Mouse (Mus musculus) adrenal gland, adult 10 weeks (tissue): ENCODE data around the gene Shpk. TPM values are rescaled to one million over a fixed set of nuclear protein-coding genes. Genes with fewer than 3 reads are reported as not detected.

Experiments
- polyA plus RNA-seq: library from polyadenylated mRNA; stranded (reverse); fragments of 350-450 nt; fragmentation: Illumina TruSeq; extraction: RNeasy Lipid Tissue Mini Kit (QIAGEN cat#74804); gene quantifications from one replicate; pipeline ENCODE4 v1.2.3, GENCODE M21; 2014; ENCODE audit warnings: low read depth, low replicate concordance

Shpk gene
- polyA plus RNA-seq: 4.0 TPM

DNA sequence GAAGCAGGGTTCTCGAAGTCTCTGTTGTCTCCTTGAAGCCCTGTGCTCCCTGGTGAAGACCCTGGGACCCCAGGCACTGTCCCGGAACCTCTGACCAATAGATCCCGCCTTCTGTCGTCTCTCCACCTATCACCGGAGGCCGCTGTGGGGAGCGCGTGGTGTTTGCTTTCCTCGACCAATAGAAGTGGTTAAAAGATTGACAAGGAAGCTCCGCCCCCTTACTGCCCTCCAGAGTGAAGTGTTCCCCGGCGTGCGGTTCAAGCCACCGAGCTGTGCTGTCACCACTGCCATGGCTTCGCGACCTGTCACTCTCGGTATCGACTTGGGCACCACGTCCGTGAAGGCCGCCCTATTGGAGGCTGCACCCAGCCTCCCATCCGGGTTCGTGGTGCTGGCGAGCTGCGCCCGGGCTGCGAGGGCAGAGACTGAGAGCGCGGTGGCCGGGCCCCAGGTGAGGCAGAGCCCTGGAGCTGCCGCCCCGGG is at the start of gene Shpk:
Gene Shpk, plus strand, starts transcription at position 231 of the 483 bp plus-strand sequence.

DNA sequence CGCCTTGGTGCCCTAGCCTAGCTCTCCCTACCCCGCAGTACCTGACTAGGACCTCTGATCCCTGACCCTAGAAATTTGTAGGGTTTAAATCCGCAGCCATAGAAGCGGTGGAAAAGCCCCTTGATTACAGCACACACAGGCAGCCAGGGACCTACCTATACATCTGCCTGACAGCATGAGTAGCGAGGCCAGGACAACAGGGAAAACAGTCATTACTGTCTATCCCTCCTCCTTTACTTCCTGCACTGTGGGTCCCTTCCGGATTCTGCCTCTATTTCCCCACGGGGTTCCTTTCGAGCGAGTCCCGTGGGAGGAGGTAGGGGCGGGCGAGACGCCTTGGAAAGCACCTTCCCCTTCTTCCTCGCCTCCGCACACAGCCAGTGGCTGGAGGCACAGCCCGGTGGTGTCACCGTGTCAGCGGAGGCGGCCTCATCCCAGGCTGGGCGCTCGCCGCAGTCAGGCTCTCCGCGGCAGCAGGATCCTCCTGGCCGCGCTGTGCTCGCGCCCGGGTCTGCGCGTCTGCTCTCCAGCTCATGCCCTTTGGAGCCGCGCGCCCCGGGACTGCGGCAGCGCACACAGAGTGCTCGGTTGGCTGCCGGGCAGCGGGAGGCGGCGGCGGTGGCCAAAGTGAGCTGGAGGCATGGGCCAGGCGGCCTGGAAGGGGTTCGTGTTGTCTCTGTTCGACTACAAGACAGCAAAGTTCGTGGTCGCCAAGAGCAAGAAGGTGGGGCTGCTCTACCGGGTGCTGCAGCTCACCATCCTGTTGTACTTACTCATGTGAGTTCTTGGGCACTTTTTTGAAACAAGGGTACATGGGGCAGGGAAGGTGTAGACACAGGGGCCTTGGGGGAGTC is 39.1 kb upstream of the Shpk start, which contains the start of gene P2rx5:
Gene P2rx5, plus strand, starts transcription at position 465 of the 854 bp plus-strand sequence.

DNA sequence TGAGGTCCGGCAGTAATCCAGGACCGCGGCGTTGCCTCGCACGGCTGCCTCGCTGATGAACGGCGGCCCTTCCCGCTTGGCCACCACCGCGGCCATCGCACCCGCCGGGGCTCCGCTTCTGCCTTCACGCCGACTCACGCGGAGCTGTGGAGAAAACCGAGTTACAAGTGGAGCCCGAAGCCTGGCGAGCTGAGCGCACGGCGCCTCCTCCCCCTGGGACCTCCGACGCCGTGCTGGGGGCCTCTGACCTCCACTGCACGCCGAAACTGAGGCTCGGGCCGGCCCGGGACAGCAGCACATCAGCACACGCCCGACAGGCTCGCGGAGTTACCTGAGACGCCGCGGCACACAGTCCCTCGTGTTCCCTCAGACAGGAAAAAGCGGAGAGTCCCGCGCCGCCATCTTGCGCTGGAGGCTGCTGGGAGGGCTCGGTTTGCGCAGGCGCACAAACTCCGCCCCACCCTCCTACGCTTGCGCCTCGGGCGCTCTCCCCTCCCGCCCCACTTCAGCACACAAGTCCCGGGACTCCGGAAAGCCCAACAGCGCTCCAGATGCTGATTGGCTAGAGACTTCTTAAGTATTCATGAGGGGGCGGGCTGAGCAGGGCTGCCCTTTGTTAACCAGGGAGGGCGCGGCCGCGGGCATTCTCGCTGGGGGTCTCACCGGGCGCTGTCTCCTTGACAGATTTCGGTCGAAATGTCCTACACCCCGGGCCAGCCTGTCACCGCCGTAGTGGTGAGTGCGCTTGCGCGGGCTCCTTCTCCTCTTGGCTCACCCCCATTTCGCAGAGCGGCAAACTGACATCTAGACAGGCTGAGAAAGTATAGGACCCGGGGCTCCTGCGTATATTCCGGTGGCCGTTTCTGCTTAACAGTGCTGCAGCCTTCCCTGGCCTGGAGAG is 22.4 kb upstream of the Shpk start, which contains the start of the genes Emc6 and Tax1bp3:
Gene Emc6, minus strand, starts transcription at position 430 of the 901 bp plus-strand sequence.
Gene Tax1bp3, plus strand, starts transcription at position 476 of the 901 bp plus-strand sequence.

DNA sequence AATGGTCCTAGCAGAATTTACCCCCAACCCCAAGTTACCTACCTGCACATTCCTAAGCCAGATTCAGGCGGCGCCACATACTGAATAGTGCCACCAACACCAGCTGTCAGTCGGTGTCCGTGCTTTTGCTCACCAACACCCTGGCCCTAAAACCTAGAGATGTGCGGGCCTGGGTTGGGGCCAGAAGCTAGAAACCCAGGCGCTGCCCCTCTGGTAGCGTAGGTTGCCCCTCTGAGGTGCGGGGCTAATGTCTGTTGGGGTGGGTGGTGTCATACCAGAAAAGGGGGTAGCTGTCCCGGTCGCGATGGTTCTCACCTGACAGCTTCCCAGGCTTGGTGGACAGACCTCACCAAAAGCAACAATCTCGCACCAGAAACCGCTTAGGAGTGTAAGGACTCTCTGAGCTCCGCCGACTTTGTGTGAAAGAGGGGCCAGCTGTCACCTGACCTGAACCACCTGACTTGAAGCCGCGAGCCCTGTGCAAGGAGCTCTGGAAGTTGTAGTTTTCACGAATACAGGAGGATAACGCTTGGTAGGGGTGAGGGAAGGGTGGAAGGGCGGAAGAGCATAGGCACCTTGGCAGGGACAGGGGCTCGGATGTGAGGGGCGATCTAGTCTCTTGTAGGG is 544 bp upstream of the Shpk start, which contains the start of gene Ctns:
Gene Ctns, minus strand, starts transcription at position 440 of the 627 bp plus-strand sequence.

DNA sequence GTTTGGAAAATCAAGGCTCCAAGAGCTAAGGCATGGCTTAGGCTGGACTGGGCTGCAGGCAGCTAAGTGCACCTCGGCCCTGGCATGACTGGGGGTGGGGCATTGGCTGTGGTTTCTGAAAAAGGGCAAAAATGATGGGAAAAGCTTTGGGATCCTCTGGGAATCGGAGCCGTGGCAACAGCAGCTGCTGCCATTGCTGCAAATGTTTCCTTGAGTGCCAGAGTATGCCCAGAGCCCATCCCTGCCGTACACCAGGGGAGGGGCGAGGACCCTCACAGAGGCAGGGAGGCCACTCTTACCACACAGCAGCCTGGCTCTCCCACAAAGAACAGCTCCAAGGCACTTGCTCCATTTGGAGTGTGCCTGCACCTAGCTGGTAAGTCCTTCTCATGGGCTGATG is 34.7 kb downstream of the Shpk start, which contains the start of gene Trpv1:
Gene Trpv1, plus strand, starts transcription at position 301 of the 400 bp plus-strand sequence.

DNA sequence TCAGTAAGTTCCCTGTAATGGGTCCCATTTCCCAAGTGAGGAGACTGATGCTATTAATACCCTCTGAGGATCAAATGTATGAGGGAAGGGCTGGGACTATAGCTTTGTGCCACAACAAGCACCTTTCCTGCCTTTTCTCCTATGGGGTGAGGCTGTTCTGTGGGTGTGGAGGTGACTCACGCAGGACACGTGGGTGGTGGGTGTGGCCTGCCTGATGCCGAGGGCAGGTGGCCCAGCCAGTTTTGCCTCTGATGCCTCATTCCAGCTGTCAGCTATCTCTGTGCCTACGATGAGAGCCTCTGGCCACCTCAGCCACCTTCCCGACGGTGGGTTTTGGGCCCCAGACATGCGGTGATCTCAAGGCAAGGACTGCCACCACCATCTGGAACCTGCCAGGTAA is 68.0 kb downstream of the Shpk start, which contains the start of gene Trpv3:
Gene Trpv3, plus strand, starts transcription at position 122 of the 400 bp plus-strand sequence.

Other genes with a start within 250 kb of the Shpk start
- gene Atp2a3, start 238.3 kb upstream of the Shpk start, polyA plus RNA-seq: 4.1 TPM
- gene P2rx1, start 200.4 kb upstream of the Shpk start, polyA plus RNA-seq: not detected
- gene Camkk1, start 180.5 kb upstream of the Shpk start, polyA plus RNA-seq: 0.41 TPM
- 13.8 TPM for gene Ncbp3, start 151.7 kb upstream of the Shpk start, polyA plus RNA-seq
- 0.17 TPM for gene Itgae, start 108.9 kb upstream of the Shpk start, polyA plus RNA-seq
- 0.58 TPM for gene Haspin, start 61.2 kb upstream of the Shpk start, polyA plus RNA-seq
- 1.3 TPM for gene P2rx5, start 39.0 kb upstream of the Shpk start, polyA plus RNA-seq
- 53.9 TPM for gene Emc6, start 22.4 kb upstream of the Shpk start, polyA plus RNA-seq
- gene Tax1bp3, start 22.4 kb upstream of the Shpk start, polyA plus RNA-seq: 35.5 TPM
- gene Ctns, start 418 bp upstream of the Shpk start, polyA plus RNA-seq: 9.3 TPM
- 0.35 TPM for gene Trpv1, start 34.8 kb downstream of the Shpk start, polyA plus RNA-seq
- 0.29 TPM for gene Trpv3, start 67.9 kb downstream of the Shpk start, polyA plus RNA-seq
- gene Aspa, start 130.1 kb downstream of the Shpk start, polyA plus RNA-seq: 33.6 TPM
- not detected for gene Gm49340, start 130.3 kb downstream of the Shpk start, polyA plus RNA-seq
- gene Spata22, start 130.3 kb downstream of the Shpk start, polyA plus RNA-seq: 3.1 TPM
- gene Olfr20, start 151.3 kb downstream of the Shpk start, polyA plus RNA-seq: not detected
- gene Olfr376, start 171.8 kb downstream of the Shpk start, polyA plus RNA-seq: not detected
- gene Olfr1, start 200.2 kb downstream of the Shpk start, polyA plus RNA-seq: not detected
- gene Olfr378, start 229.0 kb downstream of the Shpk start, polyA plus RNA-seq: not detected